Mouse (Mus musculus) embryo, embryonic 10 days (tissue): Measurements from ENCODE around the gene Olfr808.

Experiments
- DNase-seq: peaks from one replicate; pipeline ENCODE4 v3.0.0-alpha.2; 2015; ENCODE audit warnings: low spot score

Gene Olfr808

DNA sequence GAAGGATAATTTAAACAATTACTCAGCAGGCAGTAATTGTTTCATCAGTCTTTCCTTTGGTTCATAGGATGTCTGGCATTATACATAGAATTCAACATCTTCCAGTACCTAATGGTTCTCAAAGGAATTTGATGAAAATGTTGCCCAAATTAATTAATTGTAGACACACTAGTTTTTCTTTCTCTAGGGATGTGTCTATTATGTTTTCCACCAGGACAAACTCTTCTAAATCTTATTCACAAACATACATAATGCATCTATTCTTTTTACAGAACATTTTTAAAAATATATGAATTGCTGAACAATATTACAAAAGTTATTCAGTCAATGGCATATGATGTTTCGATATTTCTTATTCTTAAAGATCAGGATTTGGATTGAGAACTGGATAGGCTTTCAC, at the start of gene Olfr808:
Gene Olfr808 (plus strand): TSS at position 301 of the 400 bp plus-strand sequence.
- DNase-seq, result no peak

DNA sequence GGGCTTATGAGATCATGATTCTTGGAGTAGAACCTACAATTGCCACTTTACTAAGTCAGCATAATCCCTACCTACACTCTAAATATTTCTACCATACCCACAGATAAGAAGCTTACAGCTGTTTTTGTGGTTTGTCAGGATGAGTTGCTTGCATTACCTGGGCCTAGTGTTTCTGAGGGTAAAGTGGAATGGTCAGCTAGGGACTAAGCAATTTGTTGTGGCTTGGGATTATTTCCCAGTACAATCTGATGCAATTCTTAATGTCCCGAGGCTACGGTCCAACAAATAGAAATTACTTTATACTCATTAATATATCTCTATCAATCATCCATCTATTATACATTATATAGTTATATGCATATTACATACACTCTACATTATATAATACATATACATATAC, 36.0 kb upstream of the Olfr808 start, which contains the start of gene Olfr805:
Gene Olfr805 (minus strand): TSS at position 101 of the 400 bp plus-strand sequence.
- no peak for DNase-seq

DNA sequence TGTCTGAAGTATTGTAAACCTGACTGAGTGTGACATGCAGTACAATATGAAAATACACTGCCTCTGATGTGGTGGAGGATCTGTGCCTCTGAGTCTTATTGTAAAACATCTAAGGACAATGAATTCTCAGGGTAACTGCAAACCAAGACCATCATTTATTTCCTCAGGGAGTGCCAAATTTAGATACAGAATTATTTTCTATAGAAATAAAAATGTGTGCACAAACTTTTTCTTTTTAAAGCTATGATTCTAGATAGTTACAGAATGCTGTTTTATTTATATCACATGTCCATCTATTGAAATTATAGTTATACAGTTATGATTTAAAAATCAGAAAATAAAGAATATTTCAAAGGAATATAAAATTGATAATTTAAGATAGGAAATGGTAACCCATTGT, 23.5 kb upstream of the Olfr808 start, which contains the start of gene Olfr806:
Gene Olfr806 (minus strand): TSS at position 101 of the 400 bp plus-strand sequence.
- DNase-seq, result no peak

DNA sequence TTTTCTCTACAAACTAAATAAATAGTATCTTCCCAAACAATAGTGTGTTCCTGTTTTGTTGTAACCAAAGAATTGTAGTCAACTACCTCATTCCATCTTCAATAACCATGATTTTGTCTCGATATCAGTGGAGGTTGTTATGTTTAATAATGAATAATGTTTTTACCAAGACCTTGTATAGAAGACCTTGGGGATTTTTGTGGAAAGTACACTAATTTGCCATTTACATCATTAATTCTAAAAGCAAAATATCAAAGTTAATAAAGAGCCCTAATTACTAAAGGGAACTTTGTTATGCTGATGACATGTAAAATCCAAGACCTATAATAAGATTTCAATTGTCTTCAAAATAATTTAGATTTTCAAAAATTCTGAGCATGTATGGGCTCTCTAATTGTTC, 7.6 kb upstream of the Olfr808 start, which contains the start of gene Olfr807:
Gene Olfr807 (minus strand): TSS at position 101 of the 400 bp plus-strand sequence.
- DNase-seq, result no peak

DNA sequence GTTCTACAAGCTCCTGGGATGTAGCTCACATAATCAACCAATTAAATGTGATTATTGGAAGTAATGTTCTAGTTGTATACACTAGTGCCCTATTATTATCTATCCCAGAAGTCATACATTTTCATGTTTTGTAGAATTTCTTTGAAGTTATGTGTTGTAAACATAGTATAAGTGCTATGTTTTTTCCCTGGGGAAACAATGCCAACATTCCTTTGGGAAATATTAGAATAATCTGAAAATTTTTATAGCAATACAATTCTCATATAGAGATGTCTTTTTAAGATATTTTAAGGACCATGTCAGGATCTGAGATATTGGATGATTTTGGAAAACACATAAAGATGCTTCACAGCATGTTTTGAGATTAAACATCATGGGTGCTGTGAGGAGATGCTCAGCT, 9.1 kb downstream of the Olfr808 start, which contains the start of gene Olfr809:
Gene Olfr809 (plus strand): TSS at position 301 of the 400 bp plus-strand sequence.
- DNase-seq, result no peak

DNA sequence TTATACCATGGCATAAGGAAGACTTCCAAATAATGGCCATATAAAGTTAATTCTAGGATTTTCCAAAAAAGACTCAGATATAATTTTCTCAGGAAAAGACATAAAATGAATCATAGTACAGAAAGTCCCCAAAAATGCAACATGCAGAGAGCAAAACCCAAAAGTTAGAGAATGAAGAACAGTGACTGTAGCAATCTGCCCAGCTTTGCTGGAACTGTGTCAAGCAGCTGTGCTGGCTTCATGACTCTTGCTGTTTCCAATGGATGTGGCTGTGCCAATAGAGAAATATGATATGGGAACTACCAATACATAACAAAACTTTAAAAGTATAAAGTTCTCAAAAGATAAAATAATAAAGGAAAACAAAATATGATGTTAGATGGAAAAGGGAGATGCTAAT, 12.8 kb downstream of the Olfr808 start:
- no peak for DNase-seq

DNA sequence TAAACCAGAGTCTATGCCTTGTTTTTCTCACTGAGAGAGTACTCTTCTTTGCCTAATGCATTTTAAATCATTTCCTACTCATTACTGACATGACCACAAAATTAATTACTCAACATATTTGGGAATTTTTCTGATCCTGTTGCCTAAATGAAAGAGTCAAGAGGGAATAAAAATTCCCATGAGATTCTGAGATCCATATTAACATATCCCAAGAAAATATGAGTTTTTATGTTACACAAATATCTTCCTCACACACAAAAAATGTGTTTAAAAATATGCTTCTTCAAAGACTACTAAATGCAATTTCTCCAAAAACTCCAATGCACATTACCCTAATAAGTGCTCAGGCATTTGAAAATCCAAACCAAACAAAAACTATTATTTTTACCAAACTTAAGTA, 29.5 kb downstream of the Olfr808 start, which contains the start of gene Olfr810:
Gene Olfr810 (minus strand): TSS at position 101 of the 400 bp plus-strand sequence.
- no peak for DNase-seq

DNA sequence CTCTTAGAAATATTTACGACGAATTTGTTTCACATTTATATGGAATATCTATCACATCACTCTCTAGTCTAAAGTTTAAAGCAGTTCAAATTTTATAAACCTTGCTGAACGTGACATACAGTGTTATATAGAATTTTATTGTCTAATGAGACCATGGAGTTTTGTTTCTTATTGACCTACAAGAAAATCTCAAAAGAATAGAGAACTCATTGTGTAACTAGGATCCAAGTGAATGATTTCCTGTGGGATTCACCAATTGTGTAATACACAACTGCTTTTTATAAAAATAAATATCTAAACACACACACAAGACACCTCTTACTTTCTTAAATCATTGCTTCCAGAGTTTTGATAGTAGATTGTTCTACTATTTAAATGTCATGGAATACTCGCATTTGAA, 39.0 kb downstream of the Olfr808 start, which contains the start of gene Olfr811:
Gene Olfr811 (minus strand): TSS at position 101 of the 400 bp plus-strand sequence.
- DNase-seq, result no peak
